Mouse (Mus musculus): ENCODE measurements around the gene Tia1. TPM values are rescaled to one million over a fixed set of nuclear protein-coding genes. Genes with fewer than 3 reads are reported as not detected.
A peak's percentile ranks its signal among the peaks of the same experiment; 100 is the strongest.

Tia1 gene
- total RNA-seq, 4 experiments from 2014 or later: 91.0 to 107 (median 99.9) TPM

GRCm38 (mm10) chr6:86385362-86386104 is 18.5 kb upstream of the Tia1 start:
- no peak for DNase-seq (ENCODE audit: low spot score in 2 of 2)

DNA sequence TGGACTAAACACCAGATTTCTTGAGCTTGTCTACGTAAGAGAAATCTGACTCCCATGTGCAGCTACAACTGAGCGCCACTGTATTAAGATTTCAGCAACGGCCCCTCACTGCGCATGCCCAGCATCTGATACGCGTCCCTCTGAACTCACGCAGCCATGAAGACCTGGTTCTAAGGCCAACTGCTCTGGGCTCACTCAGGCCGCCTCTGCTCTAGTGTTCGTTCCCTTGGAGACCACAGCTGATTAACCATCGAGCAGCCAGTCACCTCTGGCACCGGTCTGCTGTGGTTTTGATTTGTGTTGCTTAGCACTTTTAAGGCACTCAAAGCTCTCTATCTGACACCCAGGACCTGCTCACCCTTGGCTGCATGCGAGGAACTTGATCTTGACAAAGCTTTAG is 16.7 kb upstream of the Tia1 start:
- no peak for DNase-seq (ENCODE audit: low spot score in 2 of 2)

- DNase-seq (ENCODE audit: low spot score in 2 of 2): no peak
Measured at GRCm38 (mm10) chr6:86388461-86388860, 15.6 kb upstream of the Tia1 start.

- no peak for DNase-seq (ENCODE audit: low spot score in 2 of 2)
Measured at GRCm38 (mm10) chr6:86391326-86391725, 12.7 kb upstream of the Tia1 start.

- DNase-seq (ENCODE audit: low spot score in 2 of 2): no peak
Measured at GRCm38 (mm10) chr6:86393187-86393586, 10.8 kb upstream of the Tia1 start.

DNA sequence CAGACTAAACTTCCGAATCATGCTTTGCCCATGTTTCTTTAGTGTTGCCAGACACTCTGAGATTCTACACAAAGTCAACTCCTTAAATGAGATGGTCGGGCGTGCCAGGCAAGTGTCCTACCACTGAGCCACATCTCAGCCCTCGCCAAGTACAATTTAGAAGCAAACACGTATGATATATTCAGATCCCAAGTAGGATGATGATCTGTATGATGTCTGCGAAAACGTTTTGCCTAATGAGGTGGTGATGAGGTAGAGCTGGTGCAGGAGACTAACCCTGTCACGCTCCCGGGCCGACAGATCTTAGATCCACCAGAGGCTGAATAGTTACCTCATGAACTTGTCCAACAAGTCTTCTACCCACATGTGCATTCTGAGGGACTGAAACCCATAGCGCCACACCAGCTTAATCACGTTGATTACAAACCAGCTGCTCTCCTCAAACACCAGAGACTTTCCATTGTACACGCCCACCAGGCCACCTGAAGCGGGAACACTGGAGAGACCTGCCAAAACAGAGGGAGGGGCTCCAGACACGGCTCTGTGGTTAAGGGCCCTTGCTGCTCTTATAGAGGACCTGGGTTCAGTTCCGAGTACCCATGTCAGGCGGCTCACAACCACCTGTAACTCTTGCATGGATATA is 9.8 kb upstream of the Tia1 start:
- DNase-seq (ENCODE audit: low spot score in 2 of 2): no peak

DNA sequence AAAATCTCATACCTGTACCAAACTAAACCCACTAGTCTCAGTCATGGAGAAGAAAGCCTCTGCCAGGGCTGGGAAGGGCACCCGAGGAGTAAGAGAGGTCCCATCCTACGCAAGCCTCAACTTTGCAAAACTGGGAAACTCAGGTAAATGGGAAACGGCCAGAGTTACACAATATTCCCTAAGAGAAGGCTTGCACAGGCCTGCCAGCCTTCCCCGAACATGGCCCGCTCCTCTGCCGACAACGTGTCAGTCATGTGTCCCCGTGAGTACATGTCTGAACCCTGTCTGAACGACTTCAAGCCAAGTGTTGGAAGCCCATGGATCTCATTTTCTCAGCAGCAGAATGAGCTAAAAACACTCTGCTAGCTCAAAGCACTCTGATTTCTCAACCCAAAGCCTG is 9.0 kb upstream of the Tia1 start:
- no peak for DNase-seq (ENCODE audit: low spot score in 2 of 2)

DNA sequence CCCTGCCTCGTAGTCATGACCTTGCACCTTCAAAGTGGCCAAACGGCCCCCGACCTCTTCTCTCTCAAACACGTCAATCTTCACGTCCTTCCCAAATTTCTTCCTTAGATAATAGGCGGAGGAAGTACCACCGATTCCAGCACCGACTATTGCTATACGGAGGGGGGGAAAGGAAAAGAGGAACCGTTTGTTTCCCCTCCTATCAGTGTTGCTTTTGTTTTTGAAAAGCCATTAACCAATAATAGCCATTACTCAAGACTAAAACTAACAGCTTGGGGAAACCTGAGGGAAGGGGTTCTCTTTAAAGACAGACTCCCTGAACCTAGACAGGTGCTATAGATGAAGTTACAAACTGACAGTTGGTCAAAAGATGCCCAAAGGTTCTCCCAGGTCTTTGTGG is 8.1 kb upstream of the Tia1 start:
- DNase-seq (ENCODE audit: low spot score in 2 of 2): no peak

- DNase-seq (ENCODE audit: low spot score in 2 of 2): peak; percentile 77 to 80
Measured at GRCm38 (mm10) chr6:86396581-86397256, 7.3 kb upstream of the Tia1 start, which contains the start of gene Pcyox1. Pcyox1 (minus strand) TSS chr6:86397154.

DNA sequence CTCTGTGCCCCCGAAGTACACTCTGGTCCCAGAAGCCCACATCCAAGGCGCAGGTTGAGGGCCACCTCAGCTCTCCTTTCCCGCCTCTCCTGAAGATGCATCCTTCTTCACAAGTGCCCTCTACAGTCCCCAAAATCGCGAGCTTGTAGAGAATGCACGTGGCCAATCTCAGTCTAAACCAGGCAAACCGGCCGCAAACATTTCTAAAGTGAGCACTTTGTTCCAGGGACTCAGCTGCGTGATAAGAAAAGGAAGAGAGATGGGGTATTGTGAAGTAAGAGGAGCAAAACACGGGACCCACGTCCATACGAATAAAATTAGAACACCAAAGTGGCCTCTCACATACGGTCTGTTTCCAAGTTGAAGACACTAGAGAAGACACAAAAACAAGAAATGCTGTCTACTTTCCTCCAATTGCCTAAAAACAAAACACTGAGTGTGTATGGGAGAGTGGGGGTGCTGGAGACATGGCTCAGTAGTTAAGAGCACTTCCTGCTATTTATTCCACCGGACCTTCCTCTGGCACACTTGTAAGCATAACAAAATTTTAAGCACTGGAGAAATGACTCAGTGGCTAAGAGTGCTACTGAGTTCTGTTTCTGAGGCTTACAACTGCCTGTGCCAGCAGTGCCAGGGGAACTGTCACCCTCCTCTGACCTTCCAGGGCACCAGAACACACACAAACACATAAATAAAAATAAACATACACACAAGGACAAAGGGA is 6.6 kb upstream of the Tia1 start:
- DNase-seq (ENCODE audit: low spot score in 2 of 2): no peak

DNA sequence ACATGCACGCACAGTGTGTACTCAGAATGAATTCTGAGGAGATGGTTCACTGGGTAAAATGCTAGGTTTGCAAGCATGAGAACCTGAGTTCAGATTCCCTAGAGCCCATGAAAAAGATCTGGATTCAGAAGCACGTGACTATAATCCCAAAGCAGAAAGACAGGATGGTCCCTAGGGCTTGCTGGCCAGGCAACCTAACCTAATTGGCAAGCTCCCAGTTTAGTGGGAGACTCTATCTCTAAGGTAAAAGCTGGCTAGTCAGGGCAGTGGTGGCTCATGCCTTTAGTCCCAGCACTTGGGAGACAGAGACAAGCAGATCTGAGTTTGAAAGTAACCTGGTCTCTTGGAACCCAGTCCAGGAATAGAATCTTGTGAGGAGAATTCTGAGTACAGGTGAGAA is 5.0 kb upstream of the Tia1 start:
- no peak for DNase-seq (ENCODE audit: low spot score in 2 of 2)

- DNase-seq (ENCODE audit: low spot score in 2 of 2): no peak
Measured at GRCm38 (mm10) chr6:86399995-86400394, 4.0 kb upstream of the Tia1 start.

DNA sequence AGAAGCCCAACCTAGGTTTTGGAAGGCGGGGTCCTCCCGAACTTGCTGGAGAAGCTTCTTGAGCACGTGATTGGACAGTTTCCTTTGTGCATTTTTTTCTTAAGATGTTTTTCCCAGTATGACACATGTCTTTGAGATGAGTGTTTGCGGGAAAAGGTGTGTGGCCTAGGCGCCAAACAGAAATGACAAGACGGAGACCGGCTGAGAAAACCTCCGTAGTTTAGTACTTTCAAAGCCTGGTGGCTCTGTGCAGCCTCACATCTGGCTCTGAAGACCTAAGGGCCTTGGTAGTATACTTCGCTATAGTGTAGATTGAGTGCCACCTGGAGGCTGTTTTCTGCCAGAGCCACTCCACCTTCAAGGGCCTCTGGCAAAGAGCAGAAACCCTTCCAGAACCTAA is 3.0 kb upstream of the Tia1 start:
- DNase-seq (ENCODE audit: low spot score in 2 of 2): no peak

DNA sequence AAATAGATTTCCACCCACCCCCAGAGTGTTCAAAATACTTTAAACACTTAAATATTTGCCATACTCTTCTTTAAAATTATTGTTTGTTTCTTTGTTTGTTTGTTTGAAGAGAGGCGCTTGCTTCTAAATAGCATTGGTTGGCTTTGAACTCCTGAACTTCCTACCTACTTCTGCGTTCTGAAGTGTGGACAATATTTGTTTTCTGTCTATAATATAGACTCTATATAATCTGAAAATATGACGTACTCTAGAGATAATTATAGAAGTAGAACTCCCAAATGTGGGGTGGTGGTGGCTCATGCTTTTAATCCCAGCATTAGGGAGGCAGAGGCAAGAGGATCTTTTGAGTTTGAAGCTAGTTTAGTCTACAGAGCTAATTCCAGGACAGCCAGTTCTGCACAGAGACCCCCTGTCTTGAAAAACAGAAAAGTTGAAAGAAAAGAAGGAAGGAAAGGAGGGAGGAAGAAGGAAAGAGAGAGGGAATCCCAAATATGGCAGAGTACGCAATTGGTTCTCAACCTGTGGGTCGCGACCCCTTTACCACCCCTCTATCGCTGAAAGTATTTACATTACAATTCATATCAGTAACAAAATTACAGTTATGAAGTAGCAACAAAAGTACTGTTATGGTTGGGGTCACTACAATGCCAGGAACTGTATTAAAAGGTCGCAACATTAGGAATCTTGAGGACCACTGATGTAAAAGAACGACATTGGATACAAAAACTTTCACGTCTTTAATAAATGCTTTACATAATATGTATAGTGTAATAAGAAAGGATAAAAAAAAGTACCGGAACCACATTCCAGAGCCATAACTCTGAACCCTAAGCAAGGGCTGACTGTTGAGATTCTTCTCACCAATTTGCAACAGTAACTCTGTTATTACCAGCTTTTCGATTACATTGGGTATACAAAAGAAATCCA is 1.1 kb upstream of the Tia1 start:
- DNase-seq (ENCODE audit: low spot score in 2 of 2): no peak

- DNase-seq (ENCODE audit: low spot score in 2 of 2): peak in 1 of 2 experiments; percentile 100
Measured at GRCm38 (mm10) chr6:86403728-86404099, 305 bp upstream of the Tia1 start.

DNA sequence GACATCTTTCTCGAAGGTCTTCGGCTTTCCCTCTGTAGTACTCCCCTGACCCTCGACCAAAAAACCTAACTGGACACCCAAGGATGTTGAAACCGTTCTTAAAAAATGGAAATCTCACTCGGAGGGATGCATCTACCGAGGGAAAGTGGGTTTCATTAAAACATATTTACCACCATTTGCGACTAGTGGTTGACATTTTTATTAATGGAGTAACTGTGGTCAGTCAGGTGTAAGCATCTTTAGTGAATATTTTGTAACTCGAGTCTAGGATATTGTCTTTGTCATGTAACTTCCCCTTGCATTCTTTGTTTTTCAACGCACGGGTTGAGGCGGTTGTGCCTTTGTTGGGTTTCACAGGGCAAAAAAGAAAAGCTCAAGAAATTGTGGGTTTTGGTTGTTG is 977 bp downstream of the Tia1 start:
- no peak for DNase-seq (ENCODE audit: low spot score in 2 of 2)

- no peak for DNase-seq (ENCODE audit: low spot score in 2 of 2)
Measured at GRCm38 (mm10) chr6:86406306-86406705, 2.3 kb downstream of the Tia1 start.

DNA sequence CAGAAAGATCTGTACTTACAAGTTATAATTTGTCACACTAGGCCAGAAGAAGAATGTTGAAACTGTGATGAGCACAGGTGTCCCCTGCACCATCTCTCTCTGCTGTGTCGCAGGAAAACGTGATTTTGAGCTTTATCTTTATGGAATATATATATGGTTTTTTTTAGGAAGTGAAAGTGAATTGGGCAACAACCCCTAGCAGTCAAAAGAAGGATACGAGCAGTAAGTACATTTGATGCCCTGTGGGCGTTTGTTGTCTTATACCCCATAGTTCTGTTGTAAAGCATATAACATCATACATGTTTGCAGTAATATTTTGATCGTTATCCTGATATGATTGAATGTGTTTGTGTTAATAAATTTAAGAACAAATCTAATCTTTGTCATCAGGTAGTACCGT is 14.7 kb downstream of the Tia1 start:
- no peak for DNase-seq (ENCODE audit: low spot score in 2 of 2)

- DNase-seq (ENCODE audit: low spot score in 2 of 2): no peak
Measured at GRCm38 (mm10) chr6:86419239-86419638, 15.2 kb downstream of the Tia1 start.

GRCm38 (mm10) chr6:86420491-86420890 is 16.5 kb downstream of the Tia1 start:
- no peak for DNase-seq (ENCODE audit: low spot score in 2 of 2)

DNA sequence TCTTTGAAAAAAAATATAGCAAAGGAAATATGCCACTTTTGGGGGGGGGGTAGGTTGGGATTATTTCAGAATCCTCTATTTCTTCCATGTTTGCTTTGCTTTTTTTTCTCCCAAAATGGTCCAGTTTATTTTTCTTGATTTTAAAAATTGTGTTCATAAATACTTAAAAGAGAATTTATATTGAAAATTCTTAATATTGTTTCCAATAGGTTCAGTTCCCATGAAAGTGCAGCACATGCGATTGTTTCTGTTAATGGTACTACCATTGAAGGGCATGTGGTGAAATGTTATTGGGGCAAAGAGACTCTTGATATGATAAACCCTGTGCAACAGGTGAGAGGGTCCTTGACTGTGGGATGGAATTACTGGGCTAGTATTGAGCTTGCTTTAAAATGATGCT is 22.3 kb downstream of the Tia1 start, which contains the start of gene Gm44790:
Gm44790 (plus strand) TSS at position 301 of the 400 bp plus-strand sequence.
- DNase-seq (ENCODE audit: low spot score in 2 of 2): no peak

All from left cerebral cortex, adult 8-10 months (tissue).